Mouse (Mus musculus) megakaryocyte progenitor cell, adult 5-6 weeks (primary cell): Measurements from ENCODE around the gene Cyct. TPM values are rescaled to one million over a fixed set of nuclear protein-coding genes. Genes with fewer than 3 reads are reported as not detected.

Experiments
- ATAC-seq: replicated peaks from 2 replicates; pipeline ENCODE4 v1.8.0; 2016; ENCODE audit warnings: mild to moderate bottlenecking, moderate TSS enrichment, inconsistent platforms; ENCODE audit not compliant: poor library complexity
- total RNA-seq, 2 experiments: library from RNA; stranded (forward) in 1 of 2; stranded (reverse) in 1 of 2; fragments of 157-497, 149-512 nt in 1 of 2; fragments of 200-1000 nt in 1 of 2; gene quantifications; 2 replicates each; pipeline versions ENCODE4 v1.2.3 to v1.2.4; 2015 to 2017

Gene Cyct
- total RNA-seq, 2 experiments from 2014 or later: not detected

- peak; percentile 66 for ATAC-seq
Measured at GRCm38 (mm10) chr2:76338215-76339156, 21.8 kb downstream of the Cyct start, which contains the start of gene Pde11a. TSS of gene Pde11a (minus strand) at chr2:76338774.

DNA sequence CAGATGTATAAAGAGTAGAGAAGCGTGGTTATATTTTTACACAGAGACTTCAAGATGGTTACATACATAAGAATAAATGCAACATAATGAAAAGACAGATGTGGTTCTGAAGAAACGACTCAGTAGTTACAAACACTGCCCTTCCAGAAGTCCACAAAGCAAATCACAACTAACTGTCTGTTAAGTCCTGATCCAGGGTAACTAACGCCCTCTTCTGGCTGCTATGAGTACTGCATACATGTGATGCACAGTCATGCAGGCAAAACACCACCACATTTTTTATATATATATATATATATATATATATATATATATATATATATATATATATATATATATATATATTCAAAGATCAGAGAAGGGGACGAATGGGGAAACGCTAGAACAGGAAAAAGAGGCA, 25.7 kb downstream of the Cyct start:
- no peak for ATAC-seq

DNA sequence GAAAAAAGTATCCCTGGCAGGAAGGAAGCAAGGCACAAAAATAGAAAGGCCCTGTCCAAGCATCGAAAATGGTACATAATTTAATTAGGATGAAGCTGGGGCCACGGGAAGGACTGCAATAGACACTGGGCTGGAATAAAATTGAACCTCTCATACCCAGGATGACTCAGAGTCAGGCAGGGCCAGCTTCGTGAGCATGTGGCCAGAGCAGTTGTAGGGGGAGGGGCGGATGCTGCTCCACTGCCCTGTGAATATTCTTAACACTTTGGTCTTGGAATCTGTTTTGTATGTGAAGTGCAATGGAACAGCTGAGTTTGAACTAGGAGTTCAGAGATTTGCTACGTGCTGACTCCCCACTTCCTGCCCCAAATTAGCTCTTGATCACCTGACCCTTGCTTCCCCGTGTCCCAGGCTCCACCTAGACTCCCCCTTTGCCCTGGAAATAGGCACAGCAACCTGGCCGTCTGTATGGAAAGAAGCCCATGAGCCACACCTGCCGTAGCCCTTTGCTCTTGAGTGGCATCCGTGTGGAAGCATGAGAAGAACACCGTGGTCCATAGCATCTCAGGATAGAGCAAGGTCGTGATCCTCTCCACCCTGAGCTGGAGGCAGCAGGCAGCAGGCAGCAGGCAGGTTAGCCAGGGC, 28.0 kb downstream of the Cyct start:
- ATAC-seq: no peak

GRCm38 (mm10) chr2:76330081-76330480, 30.2 kb downstream of the Cyct start:
- ATAC-seq: no peak

DNA sequence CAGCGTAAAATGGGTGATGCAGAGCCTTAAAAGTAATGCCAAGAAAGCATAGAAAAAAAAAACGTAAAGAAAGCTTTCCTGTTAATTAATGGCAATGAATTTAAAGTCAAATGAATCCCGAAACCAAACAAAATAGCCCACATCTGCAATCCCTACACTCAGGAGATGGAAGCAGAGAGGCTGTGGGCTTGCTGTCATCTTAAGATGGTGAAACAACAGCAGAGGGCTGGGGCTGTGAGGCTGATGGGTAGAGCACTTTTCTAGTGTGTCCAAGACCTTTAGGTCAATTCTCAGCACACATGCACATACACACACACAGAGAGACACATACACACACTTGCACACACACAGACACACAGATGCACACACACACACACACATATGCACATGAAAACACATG, 34.1 kb downstream of the Cyct start:
- ATAC-seq: no peak

- no peak for ATAC-seq
Measured at GRCm38 (mm10) chr2:76324463-76324862, 35.8 kb downstream of the Cyct start.

- ATAC-seq: no peak
Measured at GRCm38 (mm10) chr2:76323185-76323875, 36.9 kb downstream of the Cyct start.

GRCm38 (mm10) chr2:76320336-76320735, 39.9 kb downstream of the Cyct start:
- ATAC-seq: peak; percentile 57

- ATAC-seq: no peak
Measured at GRCm38 (mm10) chr2:76319231-76319630, 41.0 kb downstream of the Cyct start.

Other genes with a start within 250 kb of the Cyct start
- not detected in 2 replicates for gene Pde11a, start 21.7 kb downstream of the Cyct start, total RNA-seq (2015)
- gene Pde11a, start 21.7 kb downstream of the Cyct start, total RNA-seq (2017): not detected in 2 replicates
- 19.8 and 20.1 TPM in 2 replicates for gene Rbm45, start 9.5 kb upstream of the Cyct start, total RNA-seq (2015)
- gene Rbm45, start 9.5 kb upstream of the Cyct start, total RNA-seq (2017): 43.7 and 52.9 TPM in 2 replicates
- 0.05 TPM in 1 of 2 replicates, not detected in the other for gene Osbpl6, start 46.1 kb upstream of the Cyct start, total RNA-seq (2015)
- gene Osbpl6, start 46.1 kb upstream of the Cyct start, total RNA-seq (2017): not detected in 2 replicates